Mouse (Mus musculus): Measurements from ENCODE around the gene Grip2. TPM values are rescaled to one million over a fixed set of nuclear protein-coding genes. Genes with fewer than 3 reads are reported as not detected.

Grip2 gene
- polyA plus RNA-seq, 1 experiment from 2014 or later = 8.9 TPM

DNA sequence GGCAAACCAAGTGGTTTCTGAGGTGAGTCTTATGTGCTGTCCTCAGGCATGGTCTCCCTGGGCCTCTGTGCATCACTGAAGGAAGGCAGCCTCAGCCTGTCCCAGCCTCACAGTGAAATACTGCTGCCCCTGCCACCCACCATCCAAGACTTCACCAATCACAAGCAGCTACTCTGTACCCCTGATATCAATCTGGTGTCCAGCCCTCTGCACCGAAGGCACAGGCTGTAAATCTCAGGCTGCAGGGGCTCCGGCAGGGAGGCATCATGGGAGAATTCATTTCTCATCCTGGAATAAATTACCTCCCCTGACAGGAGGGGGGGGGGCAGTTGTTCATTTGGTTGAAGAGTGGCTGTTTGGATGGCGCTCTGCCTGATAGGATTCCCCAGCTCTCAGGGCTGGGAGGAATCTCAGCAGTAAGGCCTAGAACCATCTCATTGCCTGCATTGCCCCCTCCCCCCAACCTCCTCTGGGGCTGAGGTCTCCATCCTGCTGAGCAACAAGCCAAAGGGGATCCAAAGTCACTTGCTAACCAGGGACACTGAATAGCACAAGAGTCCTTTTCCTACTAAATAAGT is 5.9 kb upstream of the Grip2 start:
- no peaks in the 10 kb centered on the region for H3K27me3 ChIP-seq
- H3K36me3 ChIP-seq = no peaks in the 10 kb centered on the region
- ATAC-seq (replicated peaks) = no peak
- H3K4me2 ChIP-seq (replicated peaks) = no peak overlapping the region
- WGBS = 51% methylated on average over 3 of the region's 3 CpGs
- H3K27ac ChIP-seq (replicated peaks) = no peak overlapping the region
- H3K9ac ChIP-seq (replicated peaks) = no peak overlapping the region
- peaks cover 4% of the 10 kb centered on the region; the same call in 1 of the 2 replicates for H3K4me1 ChIP-seq
- H3K4me3 ChIP-seq = no peak overlapping the region
- no peaks in the 10 kb centered on the region for H3K9me3 ChIP-seq

DNA sequence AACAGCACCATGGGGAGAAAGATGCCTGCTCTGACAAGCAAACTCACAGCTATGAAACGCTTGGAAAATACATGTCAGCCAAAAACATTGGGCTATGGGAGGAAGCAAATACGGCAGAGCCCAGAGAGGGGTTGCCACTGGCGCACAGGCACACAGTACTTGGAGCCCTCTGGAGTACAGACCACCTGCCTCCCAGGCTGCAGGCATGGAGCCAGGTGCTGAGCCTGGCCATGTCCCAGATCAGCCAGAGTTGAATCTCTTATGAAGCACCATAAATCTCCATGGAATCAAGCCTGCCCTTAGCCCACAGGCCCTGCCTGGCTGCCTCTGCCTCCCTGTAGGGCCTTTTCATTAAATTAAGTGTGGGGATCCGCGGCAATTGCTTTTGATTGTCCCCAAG is 876 bp upstream of the Grip2 start:
- Histone ChIP-seq H3K4me1 (no peaks in the 10 kb centered on the region), H3K36me3 (no peaks in the 10 kb centered on the region), H3K27ac (replicated peaks) (no peak overlapping the region), H3K27me3 (no peaks in the 10 kb centered on the region), H3K9me3 (no peaks in the 10 kb centered on the region), H3K4me3 (no peak overlapping the region), H3K4me2 (replicated peaks) (no peak overlapping the region), H3K9ac (replicated peaks) (no peak overlapping the region)
- 75% methylated on average over 5 of the region's 5 CpGs for WGBS
- no peak for ATAC-seq (replicated peaks)

GRCm38 (mm10) chr6:91818271-91818670 is 8.8 kb downstream of the Grip2 start:
- Histone ChIP-seq H3K4me3 (no peak overlapping the region), H3K27ac (replicated peaks) (no peak overlapping the region), H3K9ac (replicated peaks) (no peak overlapping the region), H3K9me3 (no peaks in the 10 kb centered on the region), H3K4me1 (0 out of 2 replicates have a peak, but pooled peaks cover 3% of the 10 kb centered on the region), H3K27me3 (no peaks in the 10 kb centered on the region), H3K4me2 (replicated peaks) (no peak overlapping the region), H3K36me3 (no peaks in the 10 kb centered on the region)
- ATAC-seq (replicated peaks) = no peak
- 87% methylated on average over 8 of the region's 8 CpGs for WGBS

DNA sequence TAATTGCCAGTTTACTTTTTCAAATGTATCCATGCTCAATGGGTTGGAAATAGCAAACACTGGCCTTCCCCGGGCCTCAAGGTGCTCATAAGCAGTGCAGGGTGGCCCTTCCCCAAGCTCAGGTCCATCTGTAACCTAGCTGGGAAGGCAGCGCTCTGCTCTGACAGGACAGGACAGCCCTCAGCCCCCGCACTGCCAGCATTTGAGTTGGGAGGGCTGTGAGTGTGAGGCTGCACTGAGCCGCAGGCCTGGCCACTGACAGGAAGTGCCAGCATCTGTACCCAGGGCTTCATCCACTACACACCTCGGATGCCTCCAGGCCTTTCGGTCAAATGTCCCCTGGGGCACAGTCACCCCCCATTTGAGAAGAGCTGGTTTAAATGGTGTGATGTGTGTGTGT is 11.1 kb downstream of the Grip2 start:
- Histone ChIP-seq H3K9ac (replicated peaks) (no peak overlapping the region), H3K27ac (replicated peaks) (no peak overlapping the region), H3K36me3 (no peaks in the 10 kb centered on the region), H3K4me2 (replicated peaks) (no peak overlapping the region), H3K4me1 (0 out of 2 replicates have a peak, but pooled peaks cover 3% of the 10 kb centered on the region), H3K4me3 (no peak overlapping the region), H3K9me3 (no peaks in the 10 kb centered on the region), H3K27me3 (no peaks in the 10 kb centered on the region)
- no peak for ATAC-seq (replicated peaks)
- WGBS = 83% methylated on average over 6 of the region's 6 CpGs

DNA sequence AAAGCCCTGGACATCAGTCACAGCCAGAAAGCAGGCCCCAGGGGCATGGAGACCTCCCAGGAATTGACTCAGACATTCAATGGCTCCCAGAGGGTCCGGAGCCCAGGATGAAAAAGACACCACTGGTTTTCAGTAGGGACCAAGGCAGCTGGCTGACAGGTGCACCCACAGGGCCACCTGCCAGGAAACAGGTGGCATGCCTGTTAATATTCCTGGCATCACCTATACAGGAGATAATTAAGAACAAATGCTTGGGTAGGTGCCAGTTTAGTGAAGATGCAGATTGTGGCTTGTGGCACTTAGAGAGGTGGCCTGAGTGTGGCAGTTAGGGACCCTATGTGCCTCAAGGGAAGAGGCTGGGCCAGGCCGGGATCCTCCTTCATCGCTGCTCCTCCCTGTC is 13.4 kb downstream of the Grip2 start:
- H3K9me3 ChIP-seq = no peaks in the 10 kb centered on the region
- ATAC-seq (replicated peaks) = no peak
- no peak overlapping the region for H3K27ac ChIP-seq (replicated peaks)
- H3K9ac ChIP-seq (replicated peaks) = no peak overlapping the region
- no peak overlapping the region for H3K4me3 ChIP-seq
- no peaks in the 10 kb centered on the region for H3K27me3 ChIP-seq
- no peaks in the 10 kb centered on the region for H3K36me3 ChIP-seq
- no peak overlapping the region for H3K4me2 ChIP-seq (replicated peaks)
- 0 out of 2 replicates have a peak, but pooled peaks cover 3% of the 10 kb centered on the region for H3K4me1 ChIP-seq
- WGBS = 86% methylated on average over 3 of the region's 3 CpGs

DNA sequence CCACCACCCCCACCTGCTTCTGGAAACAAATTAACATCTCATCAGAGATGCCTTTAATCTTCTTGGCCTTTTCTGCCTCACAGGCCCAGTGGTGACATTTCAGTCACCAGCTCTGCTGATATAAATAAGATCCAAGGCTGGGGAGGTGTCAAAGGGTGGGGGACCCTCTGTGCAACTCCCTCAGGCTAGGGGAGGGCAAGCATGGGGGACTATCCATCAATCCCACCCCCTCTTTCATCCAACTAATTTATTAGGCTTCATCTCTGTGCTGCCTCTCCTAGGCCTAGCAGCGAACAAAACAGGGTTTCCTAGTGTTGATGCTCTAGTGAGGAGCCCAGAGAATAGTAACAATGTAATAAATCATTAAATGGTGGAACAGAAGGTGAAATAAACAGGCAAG is 17.0 kb downstream of the Grip2 start:
- no peak overlapping the region for H3K27ac ChIP-seq (replicated peaks)
- H3K9me3 ChIP-seq = no peaks in the 10 kb centered on the region
- no peak overlapping the region for H3K4me3 ChIP-seq
- no peak overlapping the region for H3K4me2 ChIP-seq (replicated peaks)
- peaks cover 20% of the 10 kb centered on the region for H3K4me1 ChIP-seq
- no peaks in the 10 kb centered on the region for H3K36me3 ChIP-seq
- WGBS = 55% methylated on average over 1 of the region's 1 CpGs
- no peak overlapping the region for H3K9ac ChIP-seq (replicated peaks)
- 0 out of 2 replicates have a peak, but pooled peaks cover 3% of the 10 kb centered on the region for H3K27me3 ChIP-seq
- ATAC-seq (replicated peaks) = no peak

- Histone ChIP-seq H3K4me2 (replicated peaks) (no peak overlapping the region), H3K36me3 (no peaks in the 10 kb centered on the region), H3K9ac (replicated peaks) (no peak overlapping the region), H3K4me3 (no peak overlapping the region), H3K27ac (replicated peaks) (no peak overlapping the region), H3K4me1 (peaks cover 19% of the 10 kb centered on the region), H3K9me3 (no peaks in the 10 kb centered on the region), H3K27me3 (0 out of 2 replicates have a peak, but pooled peaks cover 3% of the 10 kb centered on the region)
- ATAC-seq (replicated peaks) = no peak
- WGBS = 57% methylated on average over 6 of the region's 6 CpGs
Observed at GRCm38 (mm10) chr6:91808022-91808421, 19.0 kb downstream of the Grip2 start.

DNA sequence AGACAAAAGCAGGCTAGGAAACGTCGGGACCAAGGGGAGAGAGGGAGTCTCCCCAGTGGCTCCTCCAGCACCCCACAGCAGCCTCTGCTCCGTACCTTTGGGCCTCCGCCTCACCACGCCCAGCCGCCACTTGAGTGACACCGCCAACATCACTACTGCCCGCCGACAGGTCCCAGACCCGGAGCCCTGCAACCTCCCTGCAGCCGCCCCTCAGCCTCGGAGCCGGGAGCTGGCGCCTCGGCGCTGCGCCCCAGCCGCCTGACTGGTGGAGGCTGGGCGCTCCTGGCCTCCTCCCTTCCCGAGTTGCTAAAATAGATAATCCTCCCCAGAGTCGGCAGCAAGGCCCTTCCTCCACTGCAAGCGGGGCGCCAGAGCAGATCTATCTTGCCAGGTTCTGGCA is 19.9 kb downstream of the Grip2 start:
- Histone ChIP-seq H3K27me3 (0 out of 2 replicates have a peak, but pooled peaks cover 3% of the 10 kb centered on the region), H3K9ac (replicated peaks) (peak overlapping the region; percentile 52), H3K36me3 (no peaks in the 10 kb centered on the region), H3K9me3 (no peaks in the 10 kb centered on the region), H3K4me3 (peak overlapping the region; percentile 44), H3K4me2 (replicated peaks) (peak overlapping the region; percentile 49), H3K4me1 (peaks cover 19% of the 10 kb centered on the region), H3K27ac (replicated peaks) (peak overlapping the region; percentile 61)
- WGBS = 6% methylated on average over 23 of the region's 23 CpGs
- ATAC-seq (replicated peaks) = peak; percentile 51; the same call in 1 of the 2 replicates

DNA sequence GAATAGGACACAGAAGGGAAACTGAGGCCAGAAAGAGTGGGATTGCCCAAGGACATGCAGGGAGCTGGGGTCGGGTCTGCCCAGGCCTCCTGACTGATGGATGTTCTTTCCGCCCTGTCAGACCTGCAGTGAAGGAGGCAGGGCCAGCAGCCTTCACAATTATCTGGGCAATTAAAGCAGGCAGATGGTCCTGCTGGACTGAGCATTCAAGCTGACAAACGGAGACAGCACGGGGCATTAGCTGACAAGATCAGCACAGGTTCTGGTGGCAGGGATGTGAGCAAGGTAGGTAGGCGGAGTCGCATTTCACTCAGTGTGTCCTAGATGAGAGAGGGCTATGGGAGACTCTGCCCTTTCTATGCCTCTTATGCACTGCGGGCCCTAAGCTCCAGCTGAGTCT is 22.9 kb downstream of the Grip2 start:
- H3K27me3 ChIP-seq = 0 out of 2 replicates have a peak, but pooled peaks cover 3% of the 10 kb centered on the region
- no peak overlapping the region for H3K4me3 ChIP-seq
- peak overlapping the region; percentile 49 for H3K4me2 ChIP-seq (replicated peaks)
- 57% methylated on average over 7 of the region's 7 CpGs for WGBS
- H3K36me3 ChIP-seq = no peaks in the 10 kb centered on the region
- H3K27ac ChIP-seq (replicated peaks) = no peak overlapping the region
- H3K9ac ChIP-seq (replicated peaks) = no peak overlapping the region
- no peak for ATAC-seq (replicated peaks)
- H3K9me3 ChIP-seq = no peaks in the 10 kb centered on the region
- peaks cover 19% of the 10 kb centered on the region for H3K4me1 ChIP-seq

GRCm38 (mm10) chr6:91798496-91798895 is 28.6 kb downstream of the Grip2 start:
- peaks cover 4% of the 10 kb centered on the region; the same call in 1 of the 2 replicates for H3K4me1 ChIP-seq
- H3K4me3 ChIP-seq = no peak overlapping the region
- H3K4me2 ChIP-seq (replicated peaks) = no peak overlapping the region
- no peaks in the 10 kb centered on the region for H3K27me3 ChIP-seq
- no peaks in the 10 kb centered on the region for H3K36me3 ChIP-seq
- no peak for ATAC-seq (replicated peaks)
- H3K9ac ChIP-seq (replicated peaks) = no peak overlapping the region
- no peak overlapping the region for H3K27ac ChIP-seq (replicated peaks)
- WGBS = 73% methylated on average over 12 of the region's 12 CpGs
- H3K9me3 ChIP-seq = no peaks in the 10 kb centered on the region

DNA sequence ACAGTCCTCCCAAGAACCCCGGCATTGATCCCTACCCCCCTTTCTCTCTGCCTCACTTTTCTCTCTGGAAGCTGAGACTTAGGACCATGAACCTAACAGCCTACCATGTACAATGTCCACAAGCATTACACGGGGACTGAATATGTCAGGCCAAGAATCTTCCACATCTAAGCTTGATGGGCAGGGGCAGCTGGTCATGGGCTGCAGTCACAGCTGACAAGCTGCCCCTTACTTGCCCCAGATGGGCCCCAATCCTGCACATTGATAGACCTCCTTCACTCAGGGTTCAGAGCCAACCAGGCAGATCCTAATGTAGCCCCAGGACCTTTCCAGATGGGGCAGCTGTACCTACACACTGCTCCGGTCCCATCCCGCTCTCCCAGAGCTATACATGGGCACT is 30.3 kb downstream of the Grip2 start:
- H3K4me3 ChIP-seq = no peak overlapping the region
- ATAC-seq (replicated peaks) = no peak
- H3K9me3 ChIP-seq = no peaks in the 10 kb centered on the region
- no peak overlapping the region for H3K9ac ChIP-seq (replicated peaks)
- no peaks in the 10 kb centered on the region for H3K36me3 ChIP-seq
- no peaks in the 10 kb centered on the region for H3K27me3 ChIP-seq
- peaks cover 9% of the 10 kb centered on the region for H3K4me1 ChIP-seq
- H3K27ac ChIP-seq (replicated peaks) = no peak overlapping the region
- WGBS = 85% methylated on average over 4 of the region's 4 CpGs
- no peak overlapping the region for H3K4me2 ChIP-seq (replicated peaks)

- Histone ChIP-seq H3K27ac (replicated peaks) (no peak overlapping the region), H3K4me2 (replicated peaks) (no peak overlapping the region), H3K36me3 (no peaks in the 10 kb centered on the region), H3K9ac (replicated peaks) (no peak overlapping the region), H3K4me1 (peaks cover 10% of the 10 kb centered on the region), H3K9me3 (no peaks in the 10 kb centered on the region), H3K4me3 (no peak overlapping the region), H3K27me3 (no peaks in the 10 kb centered on the region)
- WGBS = 77% methylated on average over 9 of the region's 9 CpGs
- no peak for ATAC-seq (replicated peaks)
Observed at GRCm38 (mm10) chr6:91796064-91796463, 31.0 kb downstream of the Grip2 start.

- Histone ChIP-seq H3K36me3 (no peaks in the 10 kb centered on the region), H3K9me3 (no peaks in the 10 kb centered on the region), H3K9ac (replicated peaks) (no peak overlapping the region), H3K4me2 (replicated peaks) (no peak overlapping the region), H3K4me3 (no peak overlapping the region), H3K27ac (replicated peaks) (no peak overlapping the region), H3K4me1 (peaks cover 10% of the 10 kb centered on the region), H3K27me3 (no peaks in the 10 kb centered on the region)
- WGBS = 66% methylated on average over 3 of the region's 3 CpGs
- ATAC-seq (replicated peaks) = no peak
Observed at GRCm38 (mm10) chr6:91795640-91796039, 31.4 kb downstream of the Grip2 start.
